Mouse (Mus musculus): ENCODE data around the gene Srf. TPM values are rescaled to one million over a fixed set of nuclear protein-coding genes. Genes with fewer than 3 reads are reported as not detected.

The Srf gene
- total RNA-seq (2021), result 10 to 100 TPM; 46.4 to 53.9 TPM
- long read RNA-seq, partial matches to known transcripts, result 2 of 4 reads
- long read RNA-seq, other reads (novel, unspliced or antisense), result 0 of 4 reads

GRCm38 (mm10) chr17:46555673-46556583, at the start of gene Srf:
Gene Srf, minus strand, starts transcription at chr17:46556175.
- DNase-seq (ENCODE audit: low spot score in 2 of 2), result peak; percentile 94 to 96

GRCm38 (mm10) chr17:46605126-46605525, 49.2 kb upstream of the Srf start:
- no peak for DNase-seq (ENCODE audit: low spot score in 2 of 2)

GRCm38 (mm10) chr17:46603229-46603628, 47.3 kb upstream of the Srf start:
- DNase-seq (ENCODE audit: low spot score in 2 of 2), result no peak

- DNase-seq (ENCODE audit: low spot score in 2 of 2), result no peak
Measured at GRCm38 (mm10) chr17:46602212-46602611, 46.2 kb upstream of the Srf start.

GRCm38 (mm10) chr17:46600569-46600968, 44.6 kb upstream of the Srf start:
- no peak for DNase-seq (ENCODE audit: low spot score in 2 of 2)

GRCm38 (mm10) chr17:46598963-46599362, 43.0 kb upstream of the Srf start:
- no peak for DNase-seq (ENCODE audit: low spot score in 2 of 2)

GRCm38 (mm10) chr17:46597956-46598355, 42.0 kb upstream of the Srf start:
- DNase-seq (ENCODE audit: low spot score in 2 of 2), result no peak

- no peak for DNase-seq (ENCODE audit: low spot score in 2 of 2)
Measured at GRCm38 (mm10) chr17:46595336-46595735, 39.4 kb upstream of the Srf start.

- DNase-seq (ENCODE audit: low spot score in 2 of 2), result no peak
Measured at GRCm38 (mm10) chr17:46594606-46595005, 38.6 kb upstream of the Srf start.

- DNase-seq (ENCODE audit: low spot score in 2 of 2), result no peak
Measured at GRCm38 (mm10) chr17:46593124-46593523, 37.1 kb upstream of the Srf start.

GRCm38 (mm10) chr17:46591406-46591805, 35.4 kb upstream of the Srf start:
- DNase-seq (ENCODE audit: low spot score in 2 of 2), result peak; percentile 35 to 41

- DNase-seq (ENCODE audit: low spot score in 2 of 2), result no peak
Measured at GRCm38 (mm10) chr17:46590439-46590838, 34.5 kb upstream of the Srf start.

- DNase-seq (ENCODE audit: low spot score in 2 of 2), result no peak
Measured at GRCm38 (mm10) chr17:46589635-46590314, 33.8 kb upstream of the Srf start.

GRCm38 (mm10) chr17:46588913-46589312, 32.9 kb upstream of the Srf start:
- DNase-seq (ENCODE audit: low spot score in 2 of 2), result no peak

- DNase-seq (ENCODE audit: low spot score in 2 of 2), result no peak
Measured at GRCm38 (mm10) chr17:46588173-46588572, 32.2 kb upstream of the Srf start.

GRCm38 (mm10) chr17:46586327-46586726, 30.4 kb upstream of the Srf start:
- DNase-seq (ENCODE audit: low spot score in 2 of 2), result no peak

- DNase-seq (ENCODE audit: low spot score in 2 of 2), result no peak
Measured at GRCm38 (mm10) chr17:46578650-46579049, 22.7 kb upstream of the Srf start.

GRCm38 (mm10) chr17:46576070-46576469, 20.1 kb upstream of the Srf start:
- no peak for DNase-seq (ENCODE audit: low spot score in 2 of 2)

- DNase-seq (ENCODE audit: low spot score in 2 of 2), result no peak
Measured at GRCm38 (mm10) chr17:46574535-46574934, 18.6 kb upstream of the Srf start.

GRCm38 (mm10) chr17:46571005-46571404, 15.0 kb upstream of the Srf start:
- no peak for DNase-seq (ENCODE audit: low spot score in 2 of 2)

GRCm38 (mm10) chr17:46559146-46559545, 3.2 kb upstream of the Srf start:
- DNase-seq (ENCODE audit: low spot score in 2 of 2), result no peak

- no peak for DNase-seq (ENCODE audit: low spot score in 2 of 2)
Measured at GRCm38 (mm10) chr17:46558151-46558550, 2.2 kb upstream of the Srf start.

Measured in layer of hippocampus, postnatal 10 days (tissue).